Mouse (Mus musculus) erythroblast, embryonic 14.5 days (primary cell): ENCODE data around the gene Atn1.

ENCODE experiments used
- GATA1 ChIP-seq: IDR thresholded peaks from 2 replicates; pipeline ENCODE4 v1.6.1; 2012; ENCODE audit warnings: low read length, inconsistent platforms, mixed read lengths
- TAL1 ChIP-seq: IDR thresholded peaks from 3 replicates; pipeline ENCODE4 v1.6.1; 2012; ENCODE audit warnings: low read length, inconsistent platforms, mixed read lengths

GRCm38 (mm10) chr6:124803061-124803460 lies 46.7 kb upstream of the Atn1 start:
- TF ChIP-seq TAL1, result no peak
- no peak for TF ChIP-seq GATA1
